Mouse (Mus musculus) kidney, adult 2 months (tissue): ENCODE data around the gene Sowahc.

ENCODE experiments used
- CTCF ChIP-seq: fragments of 200-500 bp; conservative IDR thresholded peaks from 2 replicates; pipeline ENCODE4 v1.5.1; 2011; ENCODE audit warnings: low read depth, mild to moderate bottlenecking, control low read depth, low read length, moderate library complexity, mixed read lengths; ENCODE audit not compliant: insufficient read depth, insufficient read length
- POLR2A ChIP-seq: fragments of 200-500 bp; IDR thresholded peaks from one replicate; pipeline ENCODE4 v1.6.1; 2011; ENCODE audit warnings: low read depth, low read length, control low read depth

- TF ChIP-seq CTCF = no peak
- TF ChIP-seq POLR2A = no peak
These were observed 39.4 kb upstream of the Sowahc start for GRCm38 (mm10) chr10:59182306-59182705.
